Mouse (Mus musculus) forebrain, embryonic 10.5 days (tissue): ENCODE data around the gene Traf1. TPM values are rescaled to one million over a fixed set of nuclear protein-coding genes. Genes with fewer than 3 reads are reported as not detected.

Experiments used
- DNase-seq: peaks from one replicate; pipeline ENCODE4 v3.0.0-alpha.2; 2017; ENCODE audit warnings: low spot score; ENCODE audit errors: extremely low spot score
- H3K27ac ChIP-seq: fragments of 300-500 bp; sonication (generic); 2 replicates; pipeline ENCODE4 v1.5.1; 2016; ENCODE audit warnings: mild to moderate bottlenecking
- H3K27me3 ChIP-seq: fragments of 300-500 bp; sonication (generic); 2 replicates; pipeline ENCODE4 v1.6.1; 2016; ENCODE audit warnings: mild to moderate bottlenecking; ENCODE audit not compliant: poor library complexity, severe bottlenecking
- H3K36me3 ChIP-seq: fragments of 300-500 bp; sonication (generic); replicated peaks from 2 replicates; pipeline ENCODE4 v1.6.1; 2016; ENCODE audit warnings: mild to moderate bottlenecking, moderate library complexity
- H3K4me1 ChIP-seq: fragments of 300-500 bp; sonication (generic); 2 replicates; pipeline ENCODE4 v1.6.1; 2016
- H3K4me3 ChIP-seq: fragments of 300-500 bp; sonication (generic); 2 replicates; pipeline ENCODE4 v1.5.1; 2016; ENCODE audit warnings: mild to moderate bottlenecking, moderate library complexity
- H3K9me3 ChIP-seq: fragments of 300-500 bp; sonication (generic); 2 replicates; pipeline ENCODE4 v1.6.1; 2016; ENCODE audit warnings: mild to moderate bottlenecking, moderate library complexity
- WGBS: fragments of 180-500 bp; shearing (Covaris S2); methylation state at CpG from one replicate; pipeline ENCODE4 v1.1.7; 2016; 5-methylcytosine and 5-hydroxymethylcytosine counted together
- polyA plus RNA-seq: library from polyadenylated mRNA; unstranded; fragments of >200 nt; fragmentation: Nextera tagmentation; extraction: Ambion mirVana; gene quantifications from 2 replicates; pipeline ENCODE4 v1.2.1, GENCODE M21; 2016

The Traf1 gene
- polyA plus RNA-seq, 1 experiment from 2014 or later, result 0.31 TPM

DNA sequence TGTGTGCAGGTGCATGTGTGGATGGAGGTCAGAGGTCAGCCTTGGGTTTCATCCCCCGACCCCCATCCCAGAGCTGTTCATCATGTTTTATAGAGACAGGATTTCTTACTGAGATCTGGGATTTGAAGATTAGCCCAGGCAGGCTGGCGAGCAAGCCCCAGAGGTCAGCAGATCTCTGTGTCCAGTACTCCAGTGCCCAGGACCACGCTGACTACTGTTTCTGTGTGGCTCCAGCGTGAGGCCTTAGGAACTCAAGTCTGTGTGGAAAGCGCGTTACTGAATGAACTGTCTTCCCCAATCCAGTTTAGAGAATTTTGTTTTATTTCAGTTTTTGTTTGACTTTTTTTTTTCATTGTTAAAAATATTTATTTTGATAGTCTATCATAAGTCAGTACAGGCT lies 2.7 kb upstream of the Traf1 start:
- H3K27ac ChIP-seq, result no peak overlapping the region
- peaks cover 22% of the 10 kb centered on the region for H3K27me3 ChIP-seq
- peaks cover 32% of the 10 kb centered on the region for H3K4me1 ChIP-seq
- no peak overlapping the region for H3K4me3 ChIP-seq
- WGBS, result 89% methylated on average over 6 of the region's 6 CpGs
- H3K36me3 ChIP-seq, result no peaks in the 10 kb centered on the region
- no peaks in the 10 kb centered on the region for H3K9me3 ChIP-seq
- DNase-seq, result no peak

DNA sequence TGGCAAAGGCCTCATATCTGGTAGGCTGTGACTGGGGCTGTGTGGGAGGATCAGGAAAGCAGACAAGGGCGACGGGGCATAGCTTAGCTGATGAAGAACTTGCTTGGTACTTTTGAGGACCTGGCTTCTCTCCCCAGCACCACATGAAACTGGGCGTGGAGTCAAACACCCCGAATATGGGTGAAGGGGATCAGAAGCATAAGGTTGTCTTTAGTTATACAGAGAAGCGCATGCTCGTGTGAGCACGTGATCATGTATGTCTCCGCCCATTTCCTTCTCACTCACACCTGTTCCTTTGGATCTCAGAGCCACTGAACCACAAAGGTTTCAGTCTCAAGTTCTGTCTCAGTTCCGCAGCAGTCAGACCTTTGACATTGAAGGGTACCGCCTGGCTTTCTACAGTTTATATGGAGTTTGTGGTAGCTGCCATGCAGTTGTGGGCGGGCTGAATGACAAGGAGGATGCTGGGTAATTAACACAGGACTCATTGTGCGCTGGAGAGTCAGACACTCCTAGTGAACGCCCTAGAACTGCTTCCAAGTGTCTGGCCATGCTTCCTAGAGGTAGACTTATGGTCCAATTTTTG lies 1.9 kb upstream of the Traf1 start:
- no peak overlapping the region for H3K27ac ChIP-seq
- H3K9me3 ChIP-seq, result no peaks in the 10 kb centered on the region
- no peaks in the 10 kb centered on the region for H3K36me3 ChIP-seq
- DNase-seq, result no peak
- peaks cover 22% of the 10 kb centered on the region for H3K27me3 ChIP-seq
- no peak overlapping the region for H3K4me3 ChIP-seq
- H3K4me1 ChIP-seq, result peaks cover 32% of the 10 kb centered on the region
- WGBS, result 86% methylated on average over 13 of the region's 13 CpGs

DNA sequence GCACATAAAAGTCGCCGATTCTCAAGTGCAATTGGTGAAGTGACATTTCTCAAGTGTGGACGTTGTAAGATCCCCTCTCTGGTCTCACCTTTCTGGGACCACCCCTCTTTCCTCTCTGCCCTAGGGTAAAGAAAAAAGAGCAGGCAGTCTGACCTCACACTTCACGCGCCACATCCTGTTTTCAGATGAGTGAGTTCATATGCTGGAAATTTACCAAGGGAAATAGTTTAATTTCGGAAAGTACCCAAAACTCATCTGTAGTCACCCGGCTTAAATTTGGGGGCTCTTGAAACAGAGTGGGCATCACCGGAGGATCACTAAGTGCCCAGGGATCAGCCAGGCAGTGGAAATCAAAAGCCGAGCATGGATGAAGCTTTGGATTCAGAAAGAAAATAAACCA lies 1.3 kb upstream of the Traf1 start:
- no peak overlapping the region for H3K27ac ChIP-seq
- peaks cover 32% of the 10 kb centered on the region for H3K4me1 ChIP-seq
- no peaks in the 10 kb centered on the region for H3K9me3 ChIP-seq
- WGBS, result 89% methylated on average over 9 of the region's 9 CpGs
- H3K36me3 ChIP-seq, result no peaks in the 10 kb centered on the region
- DNase-seq, result no peak
- H3K4me3 ChIP-seq, result no peak overlapping the region
- H3K27me3 ChIP-seq, result peaks cover 22% of the 10 kb centered on the region

DNA sequence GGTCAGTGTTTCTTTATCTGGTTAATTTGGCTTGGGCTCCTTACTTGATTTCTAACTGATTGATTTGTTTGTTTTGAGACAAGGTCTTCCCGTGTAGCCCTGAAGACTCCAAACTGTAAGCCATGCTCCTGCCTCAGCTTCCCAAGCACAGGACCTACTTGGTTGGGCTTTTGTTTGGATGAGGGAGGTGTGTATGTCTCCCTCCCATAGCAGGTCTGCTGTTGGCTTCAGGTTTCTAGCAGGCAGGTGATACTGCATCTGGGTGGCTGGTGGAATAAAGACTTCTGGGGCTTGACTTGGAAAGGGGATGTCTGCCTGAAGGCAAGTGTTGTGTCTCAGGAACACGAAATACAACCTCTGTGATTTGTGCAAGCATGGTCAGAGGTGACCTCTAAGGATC lies 639 bp upstream of the Traf1 start:
- no peak overlapping the region for H3K4me3 ChIP-seq
- no peaks in the 10 kb centered on the region for H3K9me3 ChIP-seq
- no peaks in the 10 kb centered on the region for H3K36me3 ChIP-seq
- H3K27ac ChIP-seq, result no peak overlapping the region
- H3K4me1 ChIP-seq, result peaks cover 32% of the 10 kb centered on the region
- H3K27me3 ChIP-seq, result peaks cover 22% of the 10 kb centered on the region
- DNase-seq, result no peak
- WGBS, result 86% methylated on average over 2 of the region's 2 CpGs

DNA sequence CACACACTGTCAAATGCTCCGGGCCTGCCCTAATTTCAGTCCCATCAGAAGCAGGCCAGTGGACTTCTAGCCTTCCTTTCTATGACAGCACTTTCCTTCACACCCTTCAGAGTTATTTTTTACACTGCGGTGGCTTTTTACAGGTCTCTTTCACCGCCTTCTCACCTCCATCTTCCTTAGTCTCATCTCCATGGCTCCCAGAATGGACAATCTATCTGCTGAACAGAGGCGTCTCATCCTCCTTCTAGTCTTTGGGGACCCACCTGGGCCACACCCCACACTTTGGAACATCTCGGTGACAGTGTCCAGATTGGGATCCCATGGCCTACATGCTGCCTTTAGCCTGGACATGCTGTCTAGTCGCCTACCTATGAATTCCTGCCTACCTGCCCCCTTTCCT lies 606 bp downstream of the Traf1 start:
- no peaks in the 10 kb centered on the region for H3K36me3 ChIP-seq
- no peak for DNase-seq
- H3K4me1 ChIP-seq, result peaks cover 32% of the 10 kb centered on the region
- H3K9me3 ChIP-seq, result no peaks in the 10 kb centered on the region
- peak overlapping the region; percentile 53; the same call in 1 of the 2 replicates for H3K27ac ChIP-seq
- peak overlapping the region; percentile 35; the same call in 1 of the 2 replicates for H3K4me3 ChIP-seq
- WGBS, result 74% methylated on average over 6 of the region's 6 CpGs
- peaks cover 22% of the 10 kb centered on the region for H3K27me3 ChIP-seq

DNA sequence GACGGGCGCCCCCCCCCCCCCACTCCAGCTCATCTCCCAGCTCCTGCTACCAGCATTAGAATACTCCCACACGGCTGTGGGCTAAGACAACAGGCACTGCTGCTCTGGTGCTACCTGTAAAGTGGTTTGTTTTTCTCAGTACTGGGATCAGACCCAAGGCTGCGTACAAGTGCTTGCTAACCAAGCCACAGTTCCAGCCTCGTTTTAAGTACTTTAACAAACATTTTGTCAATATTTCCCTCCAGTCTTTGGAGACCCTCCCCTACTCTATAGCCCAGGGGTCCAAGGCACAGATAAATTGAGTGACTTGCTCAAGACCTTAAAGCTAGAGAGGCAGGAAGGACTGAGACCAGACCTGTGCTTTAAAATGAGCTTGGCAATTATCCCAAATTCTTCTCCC lies 1.1 kb downstream of the Traf1 start:
- no peak overlapping the region for H3K4me3 ChIP-seq
- no peaks in the 10 kb centered on the region for H3K9me3 ChIP-seq
- H3K36me3 ChIP-seq, result no peaks in the 10 kb centered on the region
- peaks cover 22% of the 10 kb centered on the region for H3K27me3 ChIP-seq
- DNase-seq, result no peak
- H3K4me1 ChIP-seq, result peaks cover 27% of the 10 kb centered on the region
- WGBS, result 79% methylated on average over 5 of the region's 5 CpGs
- no peak overlapping the region for H3K27ac ChIP-seq

DNA sequence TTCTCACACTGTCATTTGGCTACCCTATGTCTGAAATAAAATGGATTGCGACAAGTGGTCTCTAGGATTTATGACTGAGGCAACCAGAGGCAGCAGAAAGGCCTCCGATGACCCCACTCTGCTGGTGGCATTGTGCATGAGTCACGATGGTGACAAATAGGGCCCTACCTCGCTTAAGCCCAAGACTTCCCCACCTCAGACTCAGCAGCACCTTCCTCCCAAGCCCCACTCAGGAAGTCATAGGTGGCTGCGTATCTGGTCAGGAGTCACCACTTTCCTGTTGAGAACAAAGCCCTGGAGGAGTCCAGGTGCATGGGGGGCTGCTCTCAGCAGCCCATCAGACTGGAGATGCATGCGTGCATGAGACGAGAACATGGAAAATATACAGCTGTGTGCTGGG lies 3.0 kb downstream of the Traf1 start:
- H3K27ac ChIP-seq, result no peak overlapping the region
- no peak for DNase-seq
- peaks cover 11% of the 10 kb centered on the region for H3K4me1 ChIP-seq
- H3K9me3 ChIP-seq, result no peaks in the 10 kb centered on the region
- peaks cover 22% of the 10 kb centered on the region for H3K27me3 ChIP-seq
- H3K36me3 ChIP-seq, result no peaks in the 10 kb centered on the region
- 91% methylated on average over 7 of the region's 7 CpGs for WGBS
- H3K4me3 ChIP-seq, result no peak overlapping the region

DNA sequence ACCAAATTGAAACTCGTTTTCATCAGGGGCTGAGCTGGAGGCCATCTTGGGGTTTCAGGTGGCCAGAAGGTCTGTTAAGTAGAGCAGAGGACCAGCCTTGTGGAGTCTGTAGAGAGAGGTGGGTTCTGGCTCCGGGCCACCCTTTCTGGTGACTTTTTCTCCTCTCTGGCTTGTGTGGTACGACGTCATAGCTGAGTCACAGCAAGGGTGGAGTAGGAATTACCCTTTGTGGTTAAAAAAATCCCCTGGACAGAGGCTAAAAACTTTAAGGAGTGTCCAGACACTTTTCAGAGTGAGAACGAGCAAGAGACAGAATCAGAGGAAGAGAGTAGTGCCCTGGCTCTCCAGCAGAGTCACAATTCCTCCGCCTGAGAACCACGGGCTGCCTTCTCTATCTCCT lies 3.5 kb downstream of the Traf1 start:
- 90% methylated on average over 7 of the region's 7 CpGs for WGBS
- H3K27ac ChIP-seq, result no peak overlapping the region
- H3K9me3 ChIP-seq, result no peaks in the 10 kb centered on the region
- H3K36me3 ChIP-seq, result no peaks in the 10 kb centered on the region
- H3K4me3 ChIP-seq, result no peak overlapping the region
- peaks cover 22% of the 10 kb centered on the region for H3K27me3 ChIP-seq
- DNase-seq, result no peak
- H3K4me1 ChIP-seq, result peaks cover 9% of the 10 kb centered on the region

DNA sequence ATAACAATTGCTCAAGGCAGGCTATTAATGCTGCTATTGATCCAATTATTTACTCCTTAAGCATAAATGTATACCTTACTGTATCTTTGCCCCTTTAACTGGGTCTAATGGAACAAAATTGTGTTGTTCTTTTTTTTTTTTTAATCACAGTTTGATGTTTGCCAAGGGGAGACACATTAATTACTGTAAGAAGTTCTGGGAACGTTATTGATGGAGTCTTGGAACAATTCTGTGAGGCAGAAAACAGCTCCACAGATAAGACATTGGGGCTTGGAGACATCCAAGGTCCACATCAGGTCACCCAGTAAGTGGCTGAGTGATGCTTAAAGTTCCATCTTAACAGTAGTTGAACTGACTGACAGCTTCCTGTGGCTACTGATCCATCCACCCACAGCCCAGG lies 4.2 kb downstream of the Traf1 start:
- peaks cover 9% of the 10 kb centered on the region for H3K4me1 ChIP-seq
- DNase-seq, result no peak
- no peaks in the 10 kb centered on the region for H3K36me3 ChIP-seq
- 79% methylated on average over 1 of the region's 1 CpGs for WGBS
- H3K27ac ChIP-seq, result no peak overlapping the region
- no peak overlapping the region for H3K4me3 ChIP-seq
- H3K27me3 ChIP-seq, result peaks cover 22% of the 10 kb centered on the region
- no peaks in the 10 kb centered on the region for H3K9me3 ChIP-seq

DNA sequence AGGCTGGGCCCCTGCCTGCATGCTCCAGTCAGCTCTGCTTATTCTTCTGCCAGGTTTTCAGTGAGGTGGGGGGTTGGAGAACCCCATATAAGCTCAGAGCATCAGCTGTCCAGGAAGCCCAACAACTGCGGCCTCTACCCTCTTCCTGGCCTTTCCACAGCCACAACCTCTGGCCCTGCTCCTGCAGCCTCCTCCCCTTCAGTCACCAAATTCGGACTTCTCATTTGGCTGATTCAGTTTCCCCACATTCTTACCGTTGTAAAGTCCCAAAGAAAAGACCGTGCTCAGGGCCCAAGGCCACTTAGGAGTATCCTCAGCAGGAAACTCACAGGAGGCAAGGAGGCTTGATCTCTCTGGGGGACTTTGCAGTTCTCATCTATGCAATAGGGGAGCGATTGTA lies 4.6 kb downstream of the Traf1 start:
- Histone ChIP-seq H3K9me3 (no peaks in the 10 kb centered on the region), H3K4me1 (peaks cover 9% of the 10 kb centered on the region), H3K27ac (no peak overlapping the region), H3K36me3 (no peaks in the 10 kb centered on the region), H3K4me3 (no peak overlapping the region), H3K27me3 (peaks cover 22% of the 10 kb centered on the region)
- WGBS, result 59% methylated on average over 5 of the region's 5 CpGs
- DNase-seq, result no peak

DNA sequence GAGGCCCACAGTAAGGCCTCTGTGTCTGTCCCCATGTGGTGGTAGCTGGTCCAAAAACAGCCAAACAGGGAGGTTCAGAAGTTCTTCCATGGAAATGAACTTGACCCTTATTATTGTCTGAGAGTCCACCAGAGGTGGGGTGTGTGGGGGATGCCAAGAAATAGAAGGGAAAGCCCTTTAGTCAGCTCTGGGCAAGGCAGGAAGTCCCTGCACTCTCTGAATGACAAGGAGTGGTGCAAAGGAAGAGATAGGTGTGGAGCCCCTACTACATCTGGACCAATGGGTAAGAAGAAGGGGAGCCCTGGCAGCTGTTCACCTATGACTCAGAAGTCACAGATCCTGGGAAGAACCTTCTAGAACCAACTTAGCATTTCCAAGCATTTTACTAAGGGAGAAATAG lies 7.2 kb downstream of the Traf1 start:
- no peaks in the 10 kb centered on the region for H3K9me3 ChIP-seq
- DNase-seq, result no peak
- H3K27ac ChIP-seq, result no peak overlapping the region
- H3K36me3 ChIP-seq, result no peaks in the 10 kb centered on the region
- no peak overlapping the region for H3K4me3 ChIP-seq
- no peaks in the 10 kb centered on the region for H3K27me3 ChIP-seq
- no peaks in the 10 kb centered on the region for H3K4me1 ChIP-seq

DNA sequence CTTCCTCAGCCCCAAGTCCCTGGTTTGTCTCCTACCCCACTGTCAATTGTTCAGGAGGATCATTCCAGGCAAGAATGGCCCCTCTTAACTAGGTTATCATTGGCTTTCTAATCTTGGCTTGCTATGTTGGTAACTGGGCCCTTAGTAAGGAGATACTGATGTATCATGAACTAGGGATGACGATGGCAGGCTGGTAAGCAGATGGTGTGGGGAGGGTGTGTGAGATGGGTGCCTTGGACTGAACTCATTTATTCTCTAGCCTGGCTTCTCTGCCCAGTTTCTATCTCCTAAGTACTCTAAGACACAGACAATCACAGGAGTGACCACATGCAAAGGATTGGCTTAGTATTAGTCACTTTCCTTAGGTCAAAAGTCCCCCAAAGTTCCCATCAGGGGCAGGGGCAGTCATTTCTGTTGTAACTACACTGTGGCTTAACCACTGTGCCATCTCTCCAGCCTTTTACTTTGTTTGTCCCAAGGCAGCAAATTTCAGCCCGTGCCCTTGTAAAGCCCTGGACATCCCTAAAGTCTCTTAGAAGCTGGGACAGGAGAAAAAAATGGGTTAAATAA lies 7.9 kb downstream of the Traf1 start:
- H3K4me1 ChIP-seq, result no peaks in the 10 kb centered on the region
- 76% methylated on average over 2 of the region's 2 CpGs for WGBS

DNA sequence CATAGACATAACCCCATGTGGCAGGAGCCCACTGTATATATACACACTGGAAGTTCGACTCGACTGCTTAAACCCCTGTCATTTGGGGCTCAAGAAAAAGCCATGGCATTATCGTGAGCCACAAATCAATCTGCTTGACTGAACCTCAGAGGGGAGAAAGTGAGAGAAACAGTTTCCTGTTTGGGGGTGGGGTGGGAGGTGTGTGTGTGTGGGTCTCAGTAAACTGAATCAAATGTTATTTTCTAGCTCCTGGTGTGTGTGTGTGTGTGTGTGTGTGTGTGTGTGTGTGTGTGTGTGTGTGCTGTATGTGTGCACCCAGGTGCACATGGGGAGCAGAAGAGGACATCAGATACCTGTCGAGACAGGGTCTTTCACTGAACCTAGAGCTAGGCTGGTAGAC lies 8.6 kb downstream of the Traf1 start:
- no peak overlapping the region for H3K27ac ChIP-seq
- no peak for DNase-seq
- no peaks in the 10 kb centered on the region for H3K36me3 ChIP-seq
- no peaks in the 10 kb centered on the region for H3K27me3 ChIP-seq
- 72% methylated on average over 4 of the region's 4 CpGs for WGBS
- H3K4me1 ChIP-seq, result no peaks in the 10 kb centered on the region
- no peak overlapping the region for H3K4me3 ChIP-seq
- H3K9me3 ChIP-seq, result no peaks in the 10 kb centered on the region

More for the DNA sequence above, 7.9 kb downstream of the Traf1 start:
- no peak for DNase-seq
- no peaks in the 10 kb centered on the region for H3K9me3 ChIP-seq
- no peaks in the 10 kb centered on the region for H3K36me3 ChIP-seq
- no peak overlapping the region for H3K4me3 ChIP-seq
- no peaks in the 10 kb centered on the region for H3K27me3 ChIP-seq
- no peak overlapping the region for H3K27ac ChIP-seq

DNA sequence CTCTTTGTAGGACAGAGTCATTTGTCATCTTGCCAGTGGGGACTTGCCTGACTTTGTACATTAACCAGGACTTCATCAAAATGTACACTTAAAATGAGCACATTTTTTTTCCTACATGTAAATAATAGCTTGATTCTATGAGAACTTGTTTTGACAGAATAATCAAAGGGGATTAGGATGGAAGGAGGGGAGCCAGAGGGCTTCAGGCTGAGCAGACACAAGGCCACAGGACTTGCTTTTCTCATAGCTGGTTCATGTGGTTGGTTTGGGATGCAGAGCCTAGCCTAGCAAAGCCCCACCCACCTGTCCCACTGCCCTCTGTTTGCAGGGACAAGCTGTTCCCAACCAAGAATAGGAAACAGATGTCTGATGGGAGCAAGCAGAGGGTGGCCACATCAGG lies 10.1 kb downstream of the Traf1 start:
- Histone ChIP-seq H3K9me3 (no peaks in the 10 kb centered on the region), H3K27me3 (no peaks in the 10 kb centered on the region), H3K27ac (no peak overlapping the region), H3K4me3 (no peak overlapping the region), H3K4me1 (no peaks in the 10 kb centered on the region), H3K36me3 (no peaks in the 10 kb centered on the region)
- DNase-seq, result no peak
